Mouse (Mus musculus) CH12.LX (cell line): ENCODE results near the gene 1700069L16Rik.

Experiments used
- CTCF ChIP-seq, 2 experiments: IDR thresholded peaks in 1 of 2; conservative IDR thresholded peaks in 1 of 2; 2 replicates each; pipeline ENCODE4 v1.5.1; 2011 to 2012; ENCODE audit warnings: low read depth in 2 of 2, low read length in 2 of 2, improper control_type of control experiment in 1 of 2, inconsistent platforms in 1 of 2, mild to moderate bottlenecking in 1 of 2, moderate library complexity in 1 of 2
- KAT2A ChIP-seq: IDR thresholded peaks from 2 replicates; pipeline ENCODE4 v1.6.1; 2012; ENCODE audit warnings: low read length, improper control_type of control experiment, inconsistent platforms; ENCODE audit not compliant: insufficient replicate concordance
- MYC ChIP-seq: IDR thresholded peaks from 2 replicates; pipeline ENCODE4 v1.6.1; 2011; ENCODE audit warnings: low read depth, mild to moderate bottlenecking, improper control_type of control experiment, low read length
- USF2 ChIP-seq: conservative IDR thresholded peaks from 2 replicates; pipeline ENCODE4 v1.6.1; 2011; ENCODE audit warnings: low read depth, low read length, improper control_type of control experiment

DNA sequence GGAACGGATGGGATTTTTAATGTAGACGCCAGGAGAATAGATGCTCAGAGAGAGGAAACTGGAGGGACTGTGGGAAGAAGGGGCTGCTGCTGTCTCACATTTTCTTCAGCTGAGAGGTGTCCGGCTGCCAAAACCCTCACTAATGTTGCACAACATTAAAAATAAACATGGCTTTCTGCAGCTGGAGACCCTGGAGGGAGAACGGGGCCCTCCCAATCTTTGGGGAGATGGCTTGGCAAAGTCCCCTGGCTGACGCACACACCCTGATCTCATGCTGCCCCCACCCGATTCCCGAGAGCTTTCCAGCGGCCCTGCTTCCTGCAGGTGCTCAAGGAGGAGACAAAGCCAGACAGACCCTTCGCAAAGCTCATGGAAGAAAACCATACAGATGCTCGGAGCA, 63.7 kb downstream of the 1700069L16Rik start:
- TF ChIP-seq CTCF (conservative IDR thresholded peaks at IDR 0.05 in 1 of 2, IDR thresholded peaks at IDR 0.05 in 1 of 2; ENCODE audit: low read depth in 2 of 2, low read length in 2 of 2) (no peak), MYC (no peak), KAT2A (no peak), USF2 (no peak)
